Mouse (Mus musculus): ENCODE results near the gene Pla2g4d.

The Pla2g4d gene

DNA sequence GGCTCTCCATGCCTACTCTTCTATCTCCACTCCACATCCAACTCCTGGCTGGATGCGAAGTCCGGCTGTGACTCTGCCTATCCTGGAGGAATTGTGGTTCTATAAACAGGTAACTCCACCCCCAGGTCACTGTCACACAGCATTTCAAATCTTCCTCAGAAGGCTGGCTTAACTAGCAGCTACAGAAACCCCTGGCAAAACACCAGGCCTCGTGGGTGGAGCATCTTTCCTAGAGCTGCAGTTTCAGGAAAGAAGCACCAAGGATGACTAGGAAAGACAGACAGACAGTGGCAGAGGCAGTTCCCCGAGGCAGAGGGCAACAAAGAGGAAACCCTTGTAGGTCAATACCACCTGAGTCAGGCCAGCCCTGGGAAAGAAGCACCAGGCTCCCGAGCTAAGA, at the start of gene Pla2g4d:
Gene Pla2g4d (minus strand): TSS at position 203 of the 400 bp plus-strand sequence.
- no peak for DNase-seq (ENCODE audit: low read depth, low spot score)

- no peak for DNase-seq (ENCODE audit: low read depth, low spot score)
These were observed 48.9 kb upstream of the Pla2g4d start for GRCm38 (mm10) chr2:120337886-120338285.

GRCm38 (mm10) chr2:120331575-120331974, 42.6 kb upstream of the Pla2g4d start:
- DNase-seq (ENCODE audit: low read depth, low spot score): no peak

DNA sequence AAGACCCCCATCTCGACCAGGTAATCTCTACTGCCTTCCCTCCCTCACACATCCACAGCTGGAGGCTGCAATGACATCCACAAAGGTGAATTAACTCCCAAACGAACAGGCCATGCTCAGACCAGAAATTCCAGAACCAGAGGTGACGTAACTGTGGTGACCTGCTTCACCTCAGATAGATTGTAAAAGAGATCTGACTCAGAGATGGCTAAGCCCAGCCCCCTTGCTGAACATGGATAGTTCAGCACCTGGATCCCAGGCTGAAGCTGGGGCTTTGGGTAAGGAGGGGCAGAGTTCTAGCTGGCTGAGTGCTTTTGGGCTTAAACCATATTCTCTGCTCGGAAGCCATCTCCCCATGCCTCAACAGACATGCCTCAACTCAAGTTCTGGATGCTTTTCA, 26.1 kb upstream of the Pla2g4d start:
- no peak for DNase-seq (ENCODE audit: low read depth, low spot score)

DNA sequence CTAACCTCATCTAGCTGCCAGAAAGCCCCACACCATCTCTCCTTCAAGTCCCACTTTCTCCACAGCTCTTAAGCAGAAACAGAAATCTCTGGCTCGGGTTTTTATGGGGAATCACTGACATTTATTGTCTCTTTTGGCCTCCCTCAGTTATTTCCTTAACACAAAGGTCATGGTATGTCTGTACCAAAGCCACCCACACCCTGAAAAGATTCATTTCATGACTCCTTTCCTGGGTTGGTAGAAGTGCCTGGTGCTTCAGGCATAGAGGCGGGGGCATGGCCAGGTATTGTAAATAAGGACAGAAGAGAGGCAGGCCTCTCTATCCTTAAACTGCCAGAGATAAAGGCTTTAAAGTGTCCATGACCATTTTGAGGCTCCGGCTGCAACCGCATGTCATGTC, 25.5 kb upstream of the Pla2g4d start:
- DNase-seq (ENCODE audit: low read depth, low spot score): no peak

DNA sequence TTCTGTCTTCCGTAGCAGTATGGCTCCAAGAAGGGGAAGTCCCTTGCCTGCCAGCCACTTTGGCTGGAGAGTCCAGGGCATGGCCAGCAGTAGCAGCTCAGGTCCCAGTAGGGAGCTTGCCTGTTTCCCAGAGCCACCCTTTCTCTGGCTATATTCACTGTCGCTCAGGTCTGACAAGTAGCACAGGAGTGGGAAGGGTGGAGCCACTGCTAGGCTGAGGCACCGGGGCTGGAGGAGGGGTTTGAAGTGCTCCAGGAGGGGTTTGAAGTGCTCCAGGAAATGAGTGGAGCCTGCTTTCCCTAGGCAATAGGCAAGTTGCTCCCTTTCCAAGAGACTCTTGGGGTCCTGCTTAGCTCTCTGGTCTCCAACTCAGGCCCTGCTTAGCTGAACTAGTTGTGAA, 25.0 kb upstream of the Pla2g4d start, which contains the start of gene Pla2g4f:
Gene Pla2g4f (minus strand): TSS at position 190 of the 400 bp plus-strand sequence.
- DNase-seq (ENCODE audit: low read depth, low spot score): no peak

GRCm38 (mm10) chr2:120312276-120312825, 23.4 kb upstream of the Pla2g4d start:
- DNase-seq (ENCODE audit: low read depth, low spot score): no peak

GRCm38 (mm10) chr2:120304113-120304512, 15.1 kb upstream of the Pla2g4d start:
- DNase-seq (ENCODE audit: low read depth, low spot score): no peak

DNA sequence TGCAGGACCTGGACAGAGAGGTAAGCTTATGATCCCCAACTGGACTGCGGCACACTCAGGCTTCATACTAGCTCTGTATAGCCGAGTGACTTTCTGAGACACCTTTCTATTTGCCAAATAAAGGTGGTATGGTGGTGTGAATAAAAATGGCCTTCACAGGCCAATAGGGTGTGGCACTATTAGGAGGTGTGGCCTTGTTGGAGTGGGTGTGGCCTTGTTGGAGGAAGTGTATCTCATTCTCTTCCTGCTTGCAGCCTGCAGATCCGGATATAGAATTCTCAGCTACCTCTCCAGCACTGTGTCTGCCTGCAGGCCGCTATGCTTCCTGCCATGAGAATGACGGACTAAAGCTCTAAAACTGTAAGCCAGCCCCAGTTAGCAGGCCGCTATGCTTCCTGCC, 12.1 kb upstream of the Pla2g4d start:
- no peak for DNase-seq (ENCODE audit: low read depth, low spot score)

DNA sequence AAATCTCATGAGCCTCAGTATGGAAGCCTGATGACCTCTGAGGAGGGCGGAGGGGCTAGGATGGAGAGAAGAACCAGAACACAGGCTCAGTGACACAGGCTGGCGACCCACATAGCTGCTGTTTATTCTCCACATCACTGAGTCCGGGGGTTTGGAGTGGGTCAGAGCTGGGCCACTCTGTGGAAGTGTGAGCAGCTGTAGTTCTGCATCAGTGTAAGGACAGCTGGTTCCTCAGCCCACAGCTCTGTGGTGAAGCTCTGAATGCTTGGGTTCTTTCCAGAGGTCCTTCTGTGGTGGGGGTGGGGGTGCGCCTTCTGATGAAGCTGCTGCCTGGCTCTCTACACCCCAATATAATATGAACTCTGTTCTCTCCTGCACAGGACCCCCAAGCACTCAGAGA, 10.9 kb upstream of the Pla2g4d start:
- DNase-seq (ENCODE audit: low read depth, low spot score): no peak

GRCm38 (mm10) chr2:120296160-120296559, 7.2 kb upstream of the Pla2g4d start:
- no peak for DNase-seq (ENCODE audit: low read depth, low spot score)

DNA sequence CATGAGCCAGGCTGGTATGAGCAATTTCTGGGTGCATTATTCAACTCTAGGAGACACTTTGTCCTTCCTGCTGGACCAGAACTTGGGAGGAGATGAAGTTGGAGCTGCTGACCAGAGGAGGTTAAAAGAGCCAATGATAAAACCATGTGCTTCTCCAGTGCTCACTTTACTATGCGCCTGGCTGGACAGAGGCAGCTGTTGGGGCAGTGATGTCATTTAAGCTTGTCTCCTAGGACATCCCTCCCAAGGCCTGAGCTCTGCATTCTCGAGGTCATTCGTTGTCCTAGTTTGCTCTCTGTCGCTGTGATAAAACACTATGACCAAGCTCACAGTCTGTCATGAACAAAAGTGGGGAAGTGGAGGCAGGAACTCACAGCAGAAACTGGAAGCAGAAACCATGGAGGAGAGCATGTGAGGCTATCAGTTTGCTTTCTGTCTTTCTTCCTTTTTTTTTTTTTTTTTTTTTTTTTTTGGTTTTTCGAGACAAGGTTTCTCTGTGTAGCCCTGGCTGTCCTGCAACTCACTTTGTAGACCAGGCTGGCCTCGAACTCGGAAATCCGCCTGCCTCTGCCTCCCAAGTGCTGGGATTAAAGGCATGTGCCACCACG, 2.6 kb upstream of the Pla2g4d start:
- no peak for DNase-seq (ENCODE audit: low read depth, low spot score)

GRCm38 (mm10) chr2:120288401-120288800, 596 bp downstream of the Pla2g4d start:
- DNase-seq (ENCODE audit: low read depth, low spot score): no peak

GRCm38 (mm10) chr2:120285639-120286038, 3.4 kb downstream of the Pla2g4d start:
- no peak for DNase-seq (ENCODE audit: low read depth, low spot score)

GRCm38 (mm10) chr2:120284705-120285104, 4.3 kb downstream of the Pla2g4d start:
- DNase-seq (ENCODE audit: low read depth, low spot score): no peak

DNA sequence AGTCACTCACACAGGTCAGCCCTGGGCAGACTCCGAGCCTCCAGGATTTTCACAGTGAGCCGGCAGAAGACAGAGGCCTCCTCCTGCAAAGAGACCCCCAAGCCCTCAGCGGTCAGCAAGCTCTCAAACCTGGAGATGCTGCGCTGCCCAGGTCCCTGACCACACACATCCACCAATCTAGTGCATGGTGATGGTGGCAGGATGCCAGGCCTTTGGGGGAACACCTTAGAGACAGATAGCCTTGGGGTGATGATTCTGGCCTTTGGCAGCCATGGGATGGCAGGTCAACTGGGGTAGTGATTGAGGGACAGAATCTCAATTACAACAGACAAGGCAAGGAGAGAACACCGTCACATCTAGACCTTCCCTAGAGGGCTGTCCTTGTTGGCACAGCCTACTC, 4.9 kb downstream of the Pla2g4d start:
- DNase-seq (ENCODE audit: low read depth, low spot score): no peak

GRCm38 (mm10) chr2:120283550-120283949, 5.4 kb downstream of the Pla2g4d start:
- no peak for DNase-seq (ENCODE audit: low read depth, low spot score)

- no peak for DNase-seq (ENCODE audit: low read depth, low spot score)
These were observed 7.8 kb downstream of the Pla2g4d start for GRCm38 (mm10) chr2:120281221-120281620.

DNA sequence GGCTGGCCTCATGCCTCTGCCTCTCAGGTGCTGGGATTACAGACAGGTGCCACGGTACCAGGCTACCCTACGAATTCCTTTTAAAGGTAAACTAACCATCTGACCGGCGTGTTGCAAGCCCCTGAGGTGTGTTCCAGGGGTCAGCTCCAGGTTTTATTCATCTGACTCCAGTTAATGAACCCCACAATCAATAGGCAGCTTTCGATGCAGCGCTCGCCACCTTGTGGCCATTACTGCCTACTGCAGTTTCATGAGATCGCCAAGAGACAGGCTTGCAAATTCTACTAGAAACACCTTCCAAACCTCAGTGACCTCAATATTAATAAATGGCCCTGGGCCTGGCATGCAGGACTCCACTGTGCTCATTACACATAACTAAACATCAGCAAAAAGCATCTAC, 9.0 kb downstream of the Pla2g4d start:
- no peak for DNase-seq (ENCODE audit: low read depth, low spot score)

DNA sequence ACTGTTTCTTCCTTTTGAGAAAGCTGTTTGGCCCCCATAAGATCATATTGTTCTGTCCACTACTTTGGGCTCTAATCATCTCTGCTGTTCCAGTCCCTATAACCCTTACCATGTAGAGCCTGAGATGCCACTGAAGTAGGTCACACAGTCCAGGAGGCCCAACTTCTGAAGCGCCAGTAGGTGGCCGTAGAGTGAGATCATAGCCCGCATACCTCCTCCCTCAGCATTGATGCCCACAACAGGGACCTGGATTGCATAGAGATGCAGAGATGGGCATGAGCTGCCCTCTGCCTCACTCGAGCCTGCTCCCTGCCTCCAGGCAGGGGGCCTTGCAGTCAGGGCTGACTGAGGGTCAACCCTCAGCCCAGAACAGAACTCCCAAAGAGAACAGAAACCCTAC, 12.0 kb downstream of the Pla2g4d start:
- DNase-seq (ENCODE audit: low read depth, low spot score): no peak

DNA sequence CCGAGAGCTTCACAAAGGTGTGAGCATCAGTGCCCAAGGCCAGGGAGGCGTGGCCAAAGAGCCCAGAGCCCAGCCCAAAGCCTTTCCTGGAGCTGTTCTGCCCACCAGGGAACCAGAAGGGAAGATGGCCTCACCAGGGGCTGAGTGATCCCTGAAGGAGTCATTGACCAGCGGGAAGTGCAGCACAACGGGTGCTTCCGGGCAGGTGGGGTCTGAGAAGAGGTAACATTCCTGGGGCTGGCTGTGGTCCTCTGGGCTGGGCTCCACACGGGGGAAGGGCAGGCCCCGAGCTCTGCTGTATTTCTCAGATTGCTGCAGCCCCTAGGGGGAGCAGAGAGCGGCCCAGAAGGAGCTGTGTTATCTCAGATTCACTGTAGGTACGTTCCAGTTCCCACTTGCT, 20.4 kb downstream of the Pla2g4d start:
- no peak for DNase-seq (ENCODE audit: low read depth, low spot score)

DNA sequence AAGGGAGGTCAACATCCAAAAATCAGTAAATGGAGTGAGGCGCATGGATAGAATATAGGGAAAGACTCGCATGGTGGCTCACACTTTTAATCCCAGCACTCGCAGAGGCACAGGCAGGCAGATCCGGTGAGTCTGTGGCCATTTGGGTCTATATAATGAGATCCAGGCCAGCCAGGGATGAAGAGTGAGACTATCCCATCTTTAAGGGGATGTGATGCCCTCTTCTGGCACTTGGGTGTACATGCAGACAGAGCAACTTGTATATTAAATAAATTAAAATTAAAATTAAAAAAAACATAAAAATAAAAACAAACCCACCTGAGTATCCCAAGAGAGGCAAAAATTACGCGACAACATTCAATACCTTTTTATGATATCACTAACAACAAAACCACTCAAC, 23.5 kb downstream of the Pla2g4d start:
- no peak for DNase-seq (ENCODE audit: low read depth, low spot score)

GRCm38 (mm10) chr2:120264858-120265257, 24.1 kb downstream of the Pla2g4d start:
- no peak for DNase-seq (ENCODE audit: low read depth, low spot score)

GRCm38 (mm10) chr2:120262876-120263275, 26.1 kb downstream of the Pla2g4d start:
- DNase-seq (ENCODE audit: low read depth, low spot score): no peak

All from WW6 (cell line).